Mouse (Mus musculus): ENCODE results near the gene Rhou. TPM values are rescaled to one million over a fixed set of nuclear protein-coding genes. Genes with fewer than 3 reads are reported as not detected.
"Not testable (repeated sequence)": the region's sequence is repeated elsewhere in the genome, so short reads cannot be mapped to it uniquely, and the experiment has no call there.

Rhou gene
- polyA plus RNA-seq, 1 experiment from 2014 or later, result 4.3 TPM

GRCm38 (mm10) chr8:123627410-123628147, 26.1 kb upstream of the Rhou start:
- H3K27ac ChIP-seq, result no peak overlapping the region
- H3K36me3 ChIP-seq (ENCODE audit: insufficient read depth, low read length), result no peaks in the 10 kb centered on the region
- no peak overlapping the region for H3K4me3 ChIP-seq (replicated peaks; ENCODE audit: low read depth, low read length)
- ATAC-seq (replicated peaks; ENCODE audit: low FRiP score, low read depth) (no peak), DNase-seq (ENCODE audit: low spot score) (no peak)
- H3K9me3 ChIP-seq (replicated peaks; ENCODE audit: low read length), result no peaks in the 10 kb centered on the region
- peak; percentile 22; the same call in 1 of the 2 replicates for TF ChIP-seq CTCF (IDR thresholded peaks at IDR 0.05; ENCODE audit: low read depth)
- H3K4me1 ChIP-seq (replicated peaks; ENCODE audit: insufficient read depth, low read length), result 0 out of 2 replicates have a peak, but pooled peaks cover 6% of the 10 kb centered on the region
- WGBS, result 60% methylated on average over 6 of the region's 6 CpGs
- no peak overlapping the region for H3K4me2 ChIP-seq (ENCODE audit: low read length)
- 0 out of 2 replicates have a peak, but pooled peaks cover 3% of the 10 kb centered on the region for H3K27me3 ChIP-seq (ENCODE audit: insufficient read depth, low read length)
- H3K9ac ChIP-seq (ENCODE audit: low read depth, low read length), result no peak overlapping the region

DNA sequence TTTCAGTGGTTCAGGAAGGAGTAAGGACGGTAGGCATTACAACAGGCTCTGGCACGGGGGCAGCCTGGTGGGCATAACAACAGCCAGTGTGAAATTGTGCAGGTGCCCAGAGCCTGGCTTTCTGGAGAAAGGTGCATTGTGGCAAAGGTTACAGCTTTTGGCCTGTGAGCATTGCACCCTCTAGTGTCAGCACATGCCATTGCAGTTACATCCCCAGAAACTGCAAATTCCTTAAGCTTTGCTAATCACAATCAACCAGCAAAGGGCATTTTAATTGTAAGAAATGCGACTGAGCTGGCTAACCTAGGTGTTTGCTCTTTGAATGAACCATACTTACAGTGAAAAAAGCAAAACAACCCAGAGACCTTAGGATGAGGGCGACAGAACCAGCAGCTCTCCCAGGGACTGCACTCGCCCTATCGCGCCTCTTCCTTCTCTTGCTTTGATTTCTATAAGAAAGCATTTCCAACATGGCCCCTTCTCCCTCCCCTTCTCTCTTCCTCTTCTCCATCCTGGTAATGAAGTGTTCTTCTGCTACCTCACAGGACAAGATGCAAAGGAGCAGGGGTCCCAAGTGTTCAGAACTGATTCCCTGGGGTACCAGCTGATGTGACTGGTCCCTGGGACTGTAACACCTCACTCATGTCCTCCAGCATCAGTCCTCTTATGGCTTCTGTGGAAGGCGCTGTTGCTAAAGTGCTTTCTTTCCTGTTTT, 25.3 kb upstream of the Rhou start:
- H3K4me1 ChIP-seq (replicated peaks; ENCODE audit: insufficient read depth, low read length), result 0 out of 2 replicates have a peak, but pooled peaks cover 6% of the 10 kb centered on the region
- peak; percentile 69 for DNase-seq (ENCODE audit: low spot score)
- H3K4me2 ChIP-seq (ENCODE audit: low read length), result peak overlapping the region; percentile 65
- H3K27me3 ChIP-seq (ENCODE audit: insufficient read depth, low read length), result 0 out of 2 replicates have a peak, but pooled peaks cover 3% of the 10 kb centered on the region
- H3K9ac ChIP-seq (ENCODE audit: low read depth, low read length), result no peak overlapping the region
- H3K36me3 ChIP-seq (ENCODE audit: insufficient read depth, low read length), result no peaks in the 10 kb centered on the region
- H3K9me3 ChIP-seq (replicated peaks; ENCODE audit: low read length), result no peaks in the 10 kb centered on the region
- WGBS, result 2% methylated on average over 8 of the region's 8 CpGs
- H3K27ac ChIP-seq, result no peak overlapping the region
- peak overlapping the region; percentile 31 for H3K4me3 ChIP-seq (replicated peaks; ENCODE audit: low read depth, low read length)
- no peak for ATAC-seq (replicated peaks; ENCODE audit: low FRiP score, low read depth)
- peak; percentile 82 for TF ChIP-seq CTCF (IDR thresholded peaks at IDR 0.05; ENCODE audit: low read depth)

- peak overlapping the region; percentile 31 for H3K4me3 ChIP-seq (replicated peaks; ENCODE audit: low read depth, low read length)
- DNase-seq (ENCODE audit: low spot score) (peak; percentile 90), ATAC-seq (replicated peaks; ENCODE audit: low FRiP score, low read depth) (no peak)
- no peak overlapping the region for H3K9ac ChIP-seq (ENCODE audit: low read depth, low read length)
- TF ChIP-seq CTCF (IDR thresholded peaks at IDR 0.05; ENCODE audit: low read depth), result peak; percentile 87
- 8% methylated on average over 19 of the region's 19 CpGs for WGBS
- peak overlapping the region; percentile 65 for H3K4me2 ChIP-seq (ENCODE audit: low read length)
- H3K4me1 ChIP-seq (replicated peaks; ENCODE audit: insufficient read depth, low read length), result 0 out of 2 replicates have a peak, but pooled peaks cover 6% of the 10 kb centered on the region
- no peaks in the 10 kb centered on the region for H3K36me3 ChIP-seq (ENCODE audit: insufficient read depth, low read length)
- H3K9me3 ChIP-seq (replicated peaks; ENCODE audit: low read length), result no peaks in the 10 kb centered on the region
- H3K27me3 ChIP-seq (ENCODE audit: insufficient read depth, low read length), result 0 out of 2 replicates have a peak, but pooled peaks cover 3% of the 10 kb centered on the region
- H3K27ac ChIP-seq, result no peak overlapping the region
These were observed 24.6 kb upstream of the Rhou start for GRCm38 (mm10) chr8:123628968-123629755.

- no peaks in the 10 kb centered on the region for H3K9me3 ChIP-seq (replicated peaks; ENCODE audit: low read length)
- H3K36me3 ChIP-seq (ENCODE audit: insufficient read depth, low read length), result no peaks in the 10 kb centered on the region
- no peak overlapping the region for H3K4me3 ChIP-seq (replicated peaks; ENCODE audit: low read depth, low read length)
- ATAC-seq (replicated peaks; ENCODE audit: low FRiP score, low read depth), result no peak
- no peak overlapping the region for H3K27ac ChIP-seq
- 0 out of 2 replicates have a peak, but pooled peaks cover 3% of the 10 kb centered on the region for H3K27me3 ChIP-seq (ENCODE audit: insufficient read depth, low read length)
- H3K4me1 ChIP-seq (replicated peaks; ENCODE audit: insufficient read depth, low read length), result 0 out of 2 replicates have a peak, but pooled peaks cover 6% of the 10 kb centered on the region
- no peak for DNase-seq (ENCODE audit: low spot score)
- TF ChIP-seq CTCF (IDR thresholded peaks at IDR 0.05; ENCODE audit: low read depth), result no peak
- H3K9ac ChIP-seq (ENCODE audit: low read depth, low read length), result no peak overlapping the region
- WGBS, result 29% methylated on average over 10 of the region's 10 CpGs
- H3K4me2 ChIP-seq (ENCODE audit: low read length), result peak overlapping the region; percentile 38; the same call in 1 of the 2 replicates
These were observed 23.7 kb upstream of the Rhou start for GRCm38 (mm10) chr8:123630058-123630457.

GRCm38 (mm10) chr8:123630841-123631251, 22.9 kb upstream of the Rhou start:
- H3K4me1 ChIP-seq (replicated peaks; ENCODE audit: insufficient read depth, low read length), result 0 out of 2 replicates have a peak, but pooled peaks cover 6% of the 10 kb centered on the region
- H3K36me3 ChIP-seq (ENCODE audit: insufficient read depth, low read length), result no peaks in the 10 kb centered on the region
- no peaks in the 10 kb centered on the region for H3K9me3 ChIP-seq (replicated peaks; ENCODE audit: low read length)
- no peak overlapping the region for H3K27ac ChIP-seq
- TF ChIP-seq CTCF (IDR thresholded peaks at IDR 0.05; ENCODE audit: low read depth), result no peak
- DNase-seq (ENCODE audit: low spot score), result peak; percentile 54
- 23% methylated on average over 12 of the region's 12 CpGs for WGBS
- no peak overlapping the region for H3K4me3 ChIP-seq (replicated peaks; ENCODE audit: low read depth, low read length)
- H3K4me2 ChIP-seq (ENCODE audit: low read length), result peak overlapping the region; percentile 38
- no peak overlapping the region for H3K9ac ChIP-seq (ENCODE audit: low read depth, low read length)
- H3K27me3 ChIP-seq (ENCODE audit: insufficient read depth, low read length), result 0 out of 2 replicates have a peak, but pooled peaks cover 3% of the 10 kb centered on the region
- ATAC-seq (replicated peaks; ENCODE audit: low FRiP score, low read depth), result no peak

DNA sequence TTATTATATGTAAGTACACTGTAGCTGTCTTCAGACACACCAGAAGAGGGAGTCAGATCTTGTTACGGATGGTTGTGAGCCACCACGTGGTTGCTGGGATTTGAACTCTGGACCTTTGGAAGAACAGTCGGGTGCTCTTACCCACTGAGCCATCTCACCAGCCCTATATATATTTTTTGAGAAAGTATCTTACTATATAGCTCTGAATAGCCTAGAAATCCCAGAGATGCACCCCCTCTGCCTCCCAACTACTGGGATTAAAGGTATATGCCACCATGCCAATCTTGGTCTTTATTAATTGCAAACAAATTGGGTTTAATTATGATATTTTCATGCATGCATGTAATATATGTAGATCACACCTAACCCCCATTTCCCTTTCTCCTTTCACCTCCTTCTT, 22.0 kb upstream of the Rhou start:
- DNase-seq (ENCODE audit: low spot score); H3K4me3 ChIP-seq (replicated peaks; ENCODE audit: low read depth, low read length); H3K36me3 ChIP-seq (ENCODE audit: insufficient read depth, low read length); ATAC-seq (replicated peaks; ENCODE audit: low FRiP score, low read depth); H3K4me1 ChIP-seq (replicated peaks; ENCODE audit: insufficient read depth, low read length); H3K4me2 ChIP-seq (ENCODE audit: low read length); H3K9ac ChIP-seq (ENCODE audit: low read depth, low read length); H3K9me3 ChIP-seq (replicated peaks; ENCODE audit: low read length); H3K27ac ChIP-seq; H3K27me3 ChIP-seq (ENCODE audit: insufficient read depth, low read length): not testable (repeated sequence)
- 54% methylated on average over 3 of the region's 3 CpGs for WGBS

Measured in kidney, postnatal 0 days (tissue).